Mouse (Mus musculus) liver, postnatal 0 days (tissue): Measurements from ENCODE around the gene Smndc1.

Experiments used
- CTCF ChIP-seq: sonication (generic); IDR thresholded peaks from 2 replicates; pipeline ENCODE4 v1.5.1; 2016; ENCODE audit warnings: antibody characterized with exemption, low read depth
- EP300 ChIP-seq: IDR thresholded peaks from 2 replicates; pipeline ENCODE4 v1.6.1; 2016; ENCODE audit warnings: antibody characterized with exemption, low read depth, mild to moderate bottlenecking

DNA sequence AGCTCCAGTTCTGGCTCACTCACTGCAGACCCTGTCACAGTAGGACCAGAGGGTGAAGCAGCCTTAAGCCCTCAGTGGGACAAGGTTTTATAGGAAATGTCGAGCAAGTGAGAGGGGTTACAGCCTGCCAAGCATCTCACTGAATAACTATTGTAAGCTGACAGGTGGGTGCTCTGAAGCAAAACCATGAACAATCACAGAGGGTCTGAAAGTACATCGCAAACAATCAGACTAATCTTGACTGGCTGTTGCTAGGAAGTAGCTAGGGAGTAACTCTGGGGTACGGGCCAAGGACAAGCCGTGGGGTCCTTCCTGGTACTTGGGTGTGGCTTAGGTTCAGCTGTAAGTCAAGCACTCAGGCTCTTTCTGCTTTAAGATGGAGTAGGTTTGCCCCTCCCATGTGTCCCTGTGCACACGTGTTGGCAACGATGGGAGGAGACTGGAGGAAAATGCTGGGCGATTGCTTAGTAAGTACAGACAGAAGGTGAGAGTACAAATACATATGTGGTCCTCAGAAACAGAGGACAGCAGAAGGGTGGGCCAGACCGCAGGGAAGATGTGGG lies 2.5 kb upstream of the Smndc1 start:
- TF ChIP-seq CTCF, result no peak
- no peak for TF ChIP-seq EP300
